Mouse (Mus musculus) megakaryocyte, embryonic 14.5 days (primary cell): Measurements from ENCODE around the gene Klk9. TPM values are rescaled to one million over a fixed set of nuclear protein-coding genes. Genes with fewer than 3 reads are reported as not detected.

Experiments
- H3K27me3 ChIP-seq: replicated peaks from 2 replicates; pipeline ENCODE3; 2012; ENCODE audit warnings: inconsistent platforms
- H3K36me3 ChIP-seq: replicated peaks from 2 replicates; pipeline ENCODE3; 2012; ENCODE audit warnings: low read length, inconsistent platforms, mixed read lengths
- H3K4me1 ChIP-seq: 2 replicates; pipeline ENCODE4 v1.6.1; 2012; ENCODE audit warnings: inconsistent platforms
- H3K4me3 ChIP-seq: replicated peaks from 2 replicates; pipeline ENCODE3; 2012; ENCODE audit warnings: moderate library complexity, mild to moderate bottlenecking, inconsistent platforms
- H3K9me3 ChIP-seq: 2 replicates; pipeline ENCODE4 v1.6.1; 2012; ENCODE audit warnings: inconsistent platforms
- FLI1 ChIP-seq: IDR thresholded peaks from 2 replicates; pipeline ENCODE4 v1.6.1; 2012; ENCODE audit warnings: low read length, inconsistent platforms, mixed read lengths
- GATA1 ChIP-seq: IDR thresholded peaks from 3 replicates; pipeline ENCODE4 v1.6.1; 2012; ENCODE audit warnings: mixed read lengths, low read length, inconsistent platforms, borderline replicate concordance
- polyA plus RNA-seq: library from polyadenylated mRNA; stranded (reverse); fragments of >175 nt; gene quantifications from 2 replicates; pipeline ENCODE4 v1.2.3, GENCODE M21; 2012; ENCODE audit warnings: low replicate concordance; ENCODE audit not compliant: insufficient read depth

Klk9 gene
- polyA plus RNA-seq, 1 experiment = not detected

DNA sequence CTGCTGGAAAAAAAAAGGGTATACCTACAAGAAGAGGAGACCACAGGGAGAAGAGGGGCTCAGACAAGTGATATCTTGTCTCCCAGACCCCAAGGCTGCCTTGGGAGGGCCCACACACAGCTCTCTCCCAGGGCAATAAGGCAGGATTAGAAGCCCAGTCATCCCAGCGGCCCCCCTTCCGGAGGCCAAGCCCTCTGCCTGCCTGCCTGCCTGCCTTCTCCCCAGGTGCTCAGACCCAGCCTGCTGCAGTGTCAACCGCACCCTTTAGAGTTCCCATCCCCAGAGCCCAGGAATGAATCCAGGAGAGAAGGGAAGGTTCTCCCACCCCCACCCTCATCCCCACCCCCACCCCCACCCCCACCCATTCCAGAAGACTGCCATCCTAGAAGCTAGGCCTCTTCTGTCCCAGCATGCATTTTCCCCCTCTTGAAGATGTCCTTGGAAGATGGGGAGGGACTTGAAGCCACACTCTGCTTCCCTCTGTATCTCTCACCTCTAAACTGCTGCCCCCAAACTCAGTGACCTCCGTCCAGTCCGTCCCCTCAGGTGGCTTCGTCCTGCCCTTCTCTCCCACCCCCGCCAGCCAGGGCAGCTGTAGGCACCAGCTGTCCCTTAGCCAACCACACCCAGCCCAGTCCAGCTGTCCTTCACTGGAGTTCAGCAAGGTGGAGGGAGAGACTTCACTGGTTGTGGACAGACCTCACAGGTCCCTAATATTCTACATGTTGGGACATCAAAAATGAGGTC, 16.2 kb upstream of the Klk9 start:
- Histone ChIP-seq H3K4me1 (no peaks in the 10 kb centered on the region), H3K27me3 (peaks cover 10% of the 10 kb centered on the region), H3K9me3 (no peaks in the 10 kb centered on the region), H3K4me3 (no peak overlapping the region), H3K36me3 (no peaks in the 10 kb centered on the region)
- TF ChIP-seq GATA1 (no peak), FLI1 (no peak)

GRCm38 (mm10) chr7:43776506-43776905, 15.2 kb upstream of the Klk9 start:
- no peak overlapping the region for H3K4me3 ChIP-seq
- no peak for TF ChIP-seq FLI1
- no peak for TF ChIP-seq GATA1
- H3K36me3 ChIP-seq = no peaks in the 10 kb centered on the region
- H3K4me1 ChIP-seq = peaks cover under 1% of the 10 kb centered on the region; the same call in 1 of the 2 replicates
- peaks cover 16% of the 10 kb centered on the region for H3K27me3 ChIP-seq
- H3K9me3 ChIP-seq = no peaks in the 10 kb centered on the region

DNA sequence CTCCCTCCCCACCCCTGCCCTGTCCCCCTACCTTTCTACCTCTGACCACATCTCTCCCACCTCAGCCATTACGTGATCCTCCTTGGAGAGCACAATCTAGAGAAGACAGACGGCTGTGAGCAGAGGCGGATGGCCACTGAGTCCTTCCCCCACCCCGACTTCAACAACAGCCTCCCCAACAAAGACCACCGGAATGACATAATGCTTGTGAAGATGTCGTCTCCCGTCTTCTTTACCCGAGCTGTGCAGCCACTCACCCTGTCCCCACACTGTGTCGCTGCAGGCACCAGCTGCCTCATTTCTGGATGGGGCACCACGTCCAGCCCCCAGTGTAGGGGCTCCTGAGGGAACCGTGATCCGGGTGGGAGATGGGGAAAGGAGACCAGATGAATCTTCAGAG, 14.3 kb upstream of the Klk9 start:
- Histone ChIP-seq H3K27me3 (peaks cover 21% of the 10 kb centered on the region), H3K9me3 (no peaks in the 10 kb centered on the region), H3K4me1 (peaks cover 10% of the 10 kb centered on the region), H3K36me3 (no peaks in the 10 kb centered on the region), H3K4me3 (no peak overlapping the region)
- TF ChIP-seq FLI1 (no peak), GATA1 (no peak)

DNA sequence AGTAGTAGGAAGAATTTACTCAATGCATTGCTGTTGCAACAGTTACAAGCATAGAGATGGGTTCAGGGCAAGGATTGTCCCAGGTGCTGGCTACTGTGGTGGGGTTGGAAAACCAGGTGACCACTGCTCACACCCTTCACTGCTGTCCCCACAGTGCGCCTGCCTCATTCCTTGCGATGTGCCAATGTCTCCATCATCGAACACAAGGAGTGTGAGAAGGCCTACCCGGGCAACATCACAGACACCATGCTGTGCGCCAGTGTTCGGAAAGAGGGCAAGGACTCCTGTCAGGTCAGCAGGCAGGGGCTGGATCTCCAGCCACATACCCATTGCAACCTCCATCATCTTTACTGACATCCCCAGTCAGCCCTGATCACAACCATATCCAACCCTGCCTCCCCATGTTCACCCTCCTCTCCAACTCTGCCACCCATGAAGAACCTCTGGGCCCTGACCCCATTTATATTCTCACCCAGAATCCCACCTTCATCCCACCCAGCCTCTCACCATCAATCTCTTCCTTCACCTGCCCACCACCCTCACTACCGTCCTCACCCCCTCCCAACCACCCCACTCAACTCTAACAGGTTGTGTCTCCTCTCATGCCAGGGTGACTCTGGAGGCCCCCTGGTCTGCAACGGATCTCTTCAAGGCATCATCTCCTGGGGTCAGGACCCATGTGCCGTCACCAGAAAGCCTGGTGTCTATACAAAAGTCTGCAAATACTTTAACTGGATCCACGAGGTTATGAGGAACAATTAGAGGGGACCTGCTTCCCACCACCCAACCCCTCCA, 13.3 kb upstream of the Klk9 start:
- Histone ChIP-seq H3K4me1 (peaks cover 20% of the 10 kb centered on the region), H3K4me3 (peak overlapping the region; percentile 18), H3K36me3 (no peaks in the 10 kb centered on the region), H3K9me3 (no peaks in the 10 kb centered on the region), H3K27me3 (peaks cover 30% of the 10 kb centered on the region)
- TF ChIP-seq GATA1 (no peak), FLI1 (no peak)

DNA sequence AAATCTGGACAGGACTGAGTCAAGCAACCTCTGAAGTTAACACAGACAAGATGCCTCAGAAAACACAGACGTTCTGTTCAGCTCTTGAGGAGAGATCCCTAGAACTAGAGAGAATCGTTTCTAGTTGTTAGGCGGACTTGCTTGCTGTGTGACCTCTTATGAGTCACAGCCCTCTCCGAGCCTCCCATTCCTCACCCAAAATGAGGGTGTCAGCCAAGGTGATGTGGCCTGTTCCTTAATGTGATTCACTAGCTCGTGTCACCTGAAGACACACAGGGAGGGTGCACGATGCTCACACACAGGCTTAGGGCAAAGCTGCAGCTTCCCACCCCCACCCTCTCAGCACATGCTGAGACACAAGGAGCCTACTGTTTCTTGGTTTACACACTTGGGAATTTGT, 11.4 kb upstream of the Klk9 start:
- peaks cover 44% of the 10 kb centered on the region for H3K27me3 ChIP-seq
- no peaks in the 10 kb centered on the region for H3K9me3 ChIP-seq
- peaks cover 21% of the 10 kb centered on the region for H3K4me1 ChIP-seq
- H3K36me3 ChIP-seq = no peaks in the 10 kb centered on the region
- no peak for TF ChIP-seq FLI1
- TF ChIP-seq GATA1 = no peak
- no peak overlapping the region for H3K4me3 ChIP-seq

DNA sequence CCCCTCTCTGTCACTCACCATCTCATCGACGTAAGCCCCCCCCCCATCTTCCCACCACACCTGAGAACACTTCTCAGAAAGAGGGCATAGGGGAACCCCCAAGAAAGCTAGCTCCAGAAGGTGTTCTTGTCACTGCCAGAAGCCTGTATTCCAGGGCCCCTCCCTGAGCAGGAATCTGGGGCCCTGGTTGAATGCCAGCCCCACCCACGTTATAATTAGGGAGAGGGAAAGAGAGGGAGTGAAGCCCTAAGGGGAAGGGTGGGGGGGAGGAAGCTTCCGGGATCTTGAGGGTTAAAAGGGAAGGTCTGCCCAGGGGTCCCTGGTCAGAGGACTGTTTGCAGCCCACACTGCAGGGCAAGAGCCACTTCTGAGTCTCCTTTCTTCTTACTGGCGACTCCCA, 10.9 kb upstream of the Klk9 start, which contains the start of gene Klk10:
TSS of gene Klk10 (plus strand) at position 290 of the 400 bp plus-strand sequence.
- H3K36me3 ChIP-seq = no peaks in the 10 kb centered on the region
- TF ChIP-seq GATA1 = no peak
- TF ChIP-seq FLI1 = no peak
- peaks cover 44% of the 10 kb centered on the region for H3K27me3 ChIP-seq

DNA sequence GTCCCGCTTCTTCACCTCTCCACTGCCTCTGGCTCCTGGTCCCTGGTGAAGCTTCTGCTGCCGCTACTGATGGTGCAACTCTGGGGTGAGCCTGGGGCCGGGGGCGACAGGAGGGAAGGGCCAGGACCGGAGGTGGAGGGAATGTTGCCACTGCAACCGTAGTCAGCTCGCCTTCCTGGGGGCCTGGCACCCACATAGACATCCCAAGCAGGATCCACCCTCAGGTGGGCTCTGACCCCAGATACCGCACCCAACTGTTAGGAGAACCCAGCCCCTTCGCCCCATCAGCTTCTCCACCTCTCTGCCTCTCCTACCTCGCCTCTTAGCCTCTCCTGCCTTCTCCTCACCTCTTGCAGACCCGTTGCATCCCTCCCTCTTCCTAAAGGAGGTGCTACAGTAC, 10.2 kb upstream of the Klk9 start:
- peaks cover 2% of the 10 kb centered on the region; the same call in 1 of the 2 replicates for H3K9me3 ChIP-seq
- H3K4me3 ChIP-seq = peak overlapping the region; percentile 81
- TF ChIP-seq GATA1 = no peak
- H3K27me3 ChIP-seq = peaks cover 48% of the 10 kb centered on the region
- peaks cover 21% of the 10 kb centered on the region for H3K4me1 ChIP-seq
- no peaks in the 10 kb centered on the region for H3K36me3 ChIP-seq

More for the DNA sequence above, 10.9 kb upstream of the Klk9 start, which contains the start of gene Klk10:
- peaks cover 21% of the 10 kb centered on the region for H3K4me1 ChIP-seq
- peak within 1 kb of the TSS; percentile 81 for H3K4me3 ChIP-seq
- no peaks in the 10 kb centered on the region for H3K9me3 ChIP-seq

DNA sequence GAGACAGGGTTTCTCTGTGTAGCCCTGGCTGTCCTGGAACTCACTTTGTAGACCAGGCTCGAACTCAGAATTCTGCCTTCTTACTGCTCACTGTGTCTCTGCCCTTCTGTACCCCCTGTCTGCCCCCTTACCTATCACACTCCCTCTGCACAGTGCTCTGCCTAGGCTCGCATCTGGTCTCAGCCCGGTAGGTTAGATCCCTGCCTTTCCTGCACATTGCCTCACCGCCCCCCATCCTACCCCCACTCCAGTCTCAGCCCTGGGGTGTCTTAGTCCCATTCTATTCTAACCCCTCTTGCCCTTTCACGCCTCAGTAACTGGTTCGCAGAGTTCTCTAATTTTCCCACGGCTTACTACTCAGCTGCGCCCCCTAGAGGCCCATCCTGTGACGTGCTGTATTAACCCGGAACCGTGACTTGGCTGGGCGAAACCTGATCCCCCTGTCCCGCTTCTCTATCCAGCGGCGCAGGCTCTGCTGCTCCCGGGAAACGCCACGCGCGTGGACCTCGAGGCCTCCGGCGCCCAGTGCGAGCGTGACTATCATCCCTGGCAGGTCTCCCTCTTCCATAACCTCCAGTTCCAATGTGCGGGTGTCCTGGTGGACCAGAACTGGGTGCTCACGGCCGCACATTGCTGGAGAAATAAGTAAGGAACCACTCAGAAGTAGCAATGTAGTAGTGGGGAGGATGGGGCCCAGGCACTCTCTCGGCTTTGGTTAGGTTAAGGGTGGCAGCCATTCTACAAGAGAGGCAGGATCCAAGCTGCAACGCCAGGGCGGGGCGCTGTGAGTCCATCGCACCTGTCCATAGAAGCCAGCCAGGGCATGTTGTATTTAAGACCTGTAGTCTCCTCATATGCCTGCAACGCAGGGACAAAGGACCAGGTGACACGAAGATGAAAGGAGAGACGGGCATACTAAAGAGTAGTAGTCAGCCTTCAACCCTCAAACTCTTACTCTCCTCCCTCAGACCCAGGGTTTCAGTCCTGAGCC, 9.1 kb upstream of the Klk9 start:
- Histone ChIP-seq H3K9me3 (peaks cover 7% of the 10 kb centered on the region), H3K27me3 (peaks cover 46% of the 10 kb centered on the region), H3K4me3 (peak overlapping the region; percentile 89), H3K4me1 (peaks cover 21% of the 10 kb centered on the region), H3K36me3 (no peaks in the 10 kb centered on the region)
- TF ChIP-seq FLI1 = no peak
- no peak for TF ChIP-seq GATA1

DNA sequence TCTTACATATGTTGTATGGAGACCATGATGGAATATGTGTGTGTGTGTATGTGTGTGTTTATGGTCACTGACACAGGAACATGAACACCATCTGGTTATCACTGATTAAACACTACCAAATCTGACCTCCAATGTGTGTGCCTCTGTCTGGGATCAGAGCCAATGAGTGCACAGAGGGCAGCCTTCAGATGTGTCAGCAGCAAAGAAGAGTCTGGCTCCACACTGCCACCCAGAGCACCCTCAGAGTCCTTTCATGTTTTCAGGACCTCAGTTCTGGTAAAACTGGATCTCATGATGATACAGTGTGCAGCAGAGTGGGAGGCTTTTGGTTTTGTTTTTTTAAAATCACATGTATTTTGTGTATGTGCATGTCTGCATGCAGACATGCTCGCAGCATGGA, 6.4 kb upstream of the Klk9 start:
- H3K9me3 ChIP-seq = peaks cover 7% of the 10 kb centered on the region
- H3K4me1 ChIP-seq = peaks cover 21% of the 10 kb centered on the region
- H3K4me3 ChIP-seq = no peak overlapping the region
- TF ChIP-seq GATA1 (no peak), FLI1 (no peak)
- H3K27me3 ChIP-seq = peaks cover 39% of the 10 kb centered on the region
- no peaks in the 10 kb centered on the region for H3K36me3 ChIP-seq

DNA sequence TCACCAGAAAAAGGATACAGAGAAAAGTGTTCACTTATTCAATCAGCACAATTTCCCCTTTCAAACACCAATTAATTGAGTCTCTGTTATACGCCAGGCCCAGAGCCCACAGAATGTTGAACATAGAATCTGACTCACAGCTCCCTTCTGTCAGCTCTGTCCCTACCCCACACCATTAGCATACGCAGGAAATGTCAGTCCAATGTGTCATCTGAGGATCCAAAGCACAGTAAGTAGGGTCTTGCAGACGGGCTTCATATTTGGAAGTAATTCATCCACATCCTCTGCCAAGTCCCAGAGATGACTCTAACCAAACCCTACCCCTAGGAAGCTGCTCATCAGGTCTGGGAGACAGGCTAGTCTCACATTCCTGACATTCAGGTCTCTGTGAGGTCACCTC, 3.6 kb upstream of the Klk9 start:
- TF ChIP-seq FLI1 = no peak
- TF ChIP-seq GATA1 = no peak
- Histone ChIP-seq H3K4me3 (no peak overlapping the region), H3K27me3 (peaks cover 28% of the 10 kb centered on the region)

More for the DNA sequence above, 3.6 kb upstream of the Klk9 start:
- Histone ChIP-seq H3K4me1 (peaks cover 4% of the 10 kb centered on the region; the same call in 1 of the 2 replicates), H3K9me3 (peaks cover 7% of the 10 kb centered on the region), H3K36me3 (no peaks in the 10 kb centered on the region)
